Mouse (Mus musculus): ENCODE data around the gene Dydc1. TPM values are rescaled to one million over a fixed set of nuclear protein-coding genes. Genes with fewer than 3 reads are reported as not detected.

The Dydc1 gene
- not detected in 2 replicates for polyA plus RNA-seq (2015; fragmentation: Nextera tagmentation; extraction: Ambion mirVana)

DNA sequence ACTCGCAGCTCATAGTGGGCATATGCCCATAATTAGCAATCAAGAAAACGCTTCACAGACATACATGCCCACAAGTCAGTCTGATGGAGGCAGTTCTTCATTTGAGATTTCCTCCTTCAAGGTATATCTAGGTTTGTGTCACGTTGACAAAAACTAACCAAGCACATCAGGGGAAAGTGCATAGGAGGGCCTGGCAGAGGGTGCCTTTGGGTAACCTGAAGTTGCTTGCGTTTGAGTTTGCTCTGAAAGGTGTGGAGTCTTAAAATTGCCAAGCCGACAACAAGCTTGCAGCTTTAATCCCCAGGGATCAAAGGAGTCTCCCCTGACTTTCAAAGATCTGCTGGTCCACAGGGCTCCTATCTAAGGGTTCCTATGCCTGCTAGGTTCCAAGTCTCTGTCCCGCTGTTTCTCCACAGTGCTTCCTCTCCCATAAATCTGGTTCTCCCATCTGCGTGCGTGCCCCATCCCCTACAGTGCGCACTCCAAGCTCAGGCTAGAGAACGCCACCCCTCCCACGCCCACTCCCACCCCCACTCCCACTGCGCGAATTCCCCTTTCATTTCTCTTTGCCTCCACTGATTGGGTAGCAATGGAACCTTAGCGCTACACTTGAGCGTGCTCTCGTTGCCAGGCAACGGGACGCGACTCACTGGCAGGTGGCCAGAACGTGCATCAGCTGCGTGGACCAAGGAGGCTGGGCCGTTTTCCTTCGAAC is at the start of gene Dydc1:
Gene Dydc1 (plus strand): TSS at position 683 of the 715 bp plus-strand sequence.

DNA sequence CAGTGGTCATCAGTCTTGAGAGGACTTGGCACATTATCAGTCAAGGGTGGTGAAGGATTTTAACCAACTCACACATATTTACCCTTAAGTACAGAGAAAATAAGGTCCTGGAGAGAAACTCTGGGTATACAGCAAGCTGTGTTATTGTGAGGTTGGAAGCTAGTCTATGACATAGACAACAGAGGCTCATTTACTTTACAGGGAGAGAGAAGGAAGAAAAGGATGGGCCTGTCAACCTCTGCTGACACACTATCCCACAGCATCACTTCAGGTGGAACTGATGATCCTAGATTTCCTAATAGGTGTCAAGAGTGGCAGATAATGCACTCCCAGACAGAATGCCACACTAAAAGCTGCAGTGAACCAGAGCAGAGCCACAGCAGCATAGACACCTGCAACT is 3.6 kb upstream of the Dydc1 start, which contains the start of gene Dydc2:
Gene Dydc2 (minus strand): TSS at position 101 of the 400 bp plus-strand sequence.

GRCm38 (mm10) chr14:41104853-41105444 is 32.2 kb downstream of the Dydc1 start, which contains the start of gene Mat1a:
Gene Mat1a, plus strand, starts transcription at chr14:41105035.

DNA sequence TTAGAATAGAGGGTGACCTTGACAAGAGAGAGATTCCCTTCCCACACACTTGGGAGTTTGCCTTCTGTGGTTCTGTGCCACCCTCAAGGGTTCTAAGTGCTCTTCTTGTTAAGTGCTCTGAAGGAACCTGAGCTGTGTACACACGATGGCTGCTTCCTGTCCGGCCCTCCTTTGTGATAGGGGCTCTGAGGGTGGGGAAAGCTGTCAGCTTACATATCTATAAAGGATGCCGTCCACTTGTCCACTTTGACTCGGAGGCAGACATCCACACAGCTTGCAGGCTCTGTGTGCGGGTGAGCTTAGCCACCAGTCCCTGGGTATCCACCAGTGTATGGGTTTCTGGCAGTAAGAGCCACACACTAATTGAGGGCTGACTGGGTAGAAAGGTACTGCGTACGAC is 58.8 kb downstream of the Dydc1 start, which contains the start of gene Sftpa1:
Gene Sftpa1 (plus strand): TSS at position 243 of the 400 bp plus-strand sequence.

Other genes starting within 250 kb of the Dydc1 start
- gene Sh2d4b, start 179.6 kb upstream of the Dydc1 start, polyA plus RNA-seq (2015; fragmentation: Nextera tagmentation; extraction: Ambion mirVana) = 0.22 and 0.68 TPM in 2 replicates
- 31.9 and 41.1 TPM in 2 replicates for gene Tspan14, start 106.1 kb upstream of the Dydc1 start, polyA plus RNA-seq (2015; fragmentation: Nextera tagmentation; extraction: Ambion mirVana)
- 38.5 and 41.0 TPM in 2 replicates for gene Fam213a, start 59.1 kb upstream of the Dydc1 start, polyA plus RNA-seq (2015; fragmentation: Nextera tagmentation; extraction: Ambion mirVana)
- gene Dydc2, start 3.7 kb upstream of the Dydc1 start, polyA plus RNA-seq (2015; fragmentation: Nextera tagmentation; extraction: Ambion mirVana) = 0.28 and 0.52 TPM in 2 replicates
- 23.4 and 38.4 TPM in 2 replicates for gene Mat1a, start 32.1 kb downstream of the Dydc1 start, polyA plus RNA-seq (2015; fragmentation: Nextera tagmentation; extraction: Ambion mirVana)
- 2.2 and 3.8 TPM in 2 replicates for gene Sftpa1, start 58.9 kb downstream of the Dydc1 start, polyA plus RNA-seq (2015; fragmentation: Nextera tagmentation; extraction: Ambion mirVana)
- 1.3 and 2.0 TPM in 2 replicates for gene Mbl1, start 78.5 kb downstream of the Dydc1 start, polyA plus RNA-seq (2015; fragmentation: Nextera tagmentation; extraction: Ambion mirVana)
- 1.0 and 1.2 TPM in 2 replicates for gene Sftpd, start 112.2 kb downstream of the Dydc1 start, polyA plus RNA-seq (2015; fragmentation: Nextera tagmentation; extraction: Ambion mirVana)
- gene Gm2832, start 205.9 kb downstream of the Dydc1 start, polyA plus RNA-seq (2015; fragmentation: Nextera tagmentation; extraction: Ambion mirVana) = not detected in 2 replicates